Comparison of ENCODE assay signal across 8 mouse cellular contexts in genomic region chr2:155235746-155236361, GRCm38 (mm10). TPM values are rescaled to one million over a fixed set of nuclear protein-coding genes. Genes with fewer than 3 reads are reported as not detected.
DNase-seq lines count a peak whose midpoint lies in the region; ATAC-seq and TF ChIP-seq lines count a peak whose summit lies in the region.

No protein-coding gene starts in this region.

- H3K27me3 ChIP-seq in hindbrain, embryonic 13.5 days: no peaks in the 10 kb centered on the region
- no peaks in the 10 kb centered on the region for H3K27me3 ChIP-seq in midbrain, embryonic 12.5 days

- H3K4me1 ChIP-seq in cortical plate, adult 2 months (ENCODE audit: control insufficient read depth, insufficient read depth, low read length): peaks cover 7% of the 10 kb centered on the region
- H3K4me1 ChIP-seq in hindbrain, embryonic 13.5 days (replicated peaks): peaks cover 34% of the 10 kb centered on the region
- H3K4me1 ChIP-seq in midbrain, embryonic 12.5 days: peaks cover 23% of the 10 kb centered on the region

- peak overlapping the region; percentile 91 for H3K9ac ChIP-seq in hindbrain, embryonic 13.5 days
- peak overlapping the region; percentile 93 for H3K9ac ChIP-seq in midbrain, embryonic 12.5 days (replicated peaks)

- H3K36me3 ChIP-seq in hindbrain, embryonic 13.5 days: peaks cover 2% of the 10 kb centered on the region
- H3K36me3 ChIP-seq in midbrain, embryonic 12.5 days: 0 out of 2 replicates have a peak, but pooled peaks cover 3% of the 10 kb centered on the region

- intact Hi-C loops in left cerebral cortex, adult 2 months (cut with DNase I): loop anchor here (5.0 kb wide), 1 partner anchor 146 kb away; the partner anchor contains the start of gene Trp53inp2

- peak overlapping the region; percentile 82 for H3K4me3 ChIP-seq in left cerebral cortex, adult 2 months
- peak overlapping the region; percentile 48 for H3K4me3 ChIP-seq in cortical plate, adult 2 months (ENCODE audit: insufficient read depth, low read length)
- peak overlapping the region; percentile 90 for H3K4me3 ChIP-seq in hindbrain, embryonic 13.5 days
- H3K4me3 ChIP-seq in midbrain, embryonic 12.5 days: peak overlapping the region; percentile 80

- TF ChIP-seq CTCF in left cerebral cortex, adult 2 months (IDR thresholded peaks at IDR 0.05): no peak
- TF ChIP-seq CTCF in cortical plate, adult 2 months (IDR thresholded peaks at IDR 0.05; ENCODE audit: extremely low read depth, insufficient read depth, low read length): no peak

- no peaks in the 10 kb centered on the region for H3K9me3 ChIP-seq in hindbrain, embryonic 13.5 days
- no peaks in the 10 kb centered on the region for H3K9me3 ChIP-seq in midbrain, embryonic 12.5 days

- DNase-seq in left cerebral cortex, adult 2 months (ENCODE audit: extremely low spot score in 1 of 2, low spot score in 2 of 2): no peak
- DNase-seq in left cerebral cortex, adult 11 months (ENCODE audit: low spot score): no peak
- no peak for DNase-seq in thymus, postnatal 4 days
- DNase-seq in ovary, postnatal 14 days (ENCODE audit: low spot score): no peak
- DNase-seq in left cerebral cortex, adult 9 months (ENCODE audit: low spot score in 2 of 2): no peak

- H3K4me2 ChIP-seq in hindbrain, embryonic 13.5 days: peak overlapping the region; percentile 92
- H3K4me2 ChIP-seq in midbrain, embryonic 12.5 days (replicated peaks): peak overlapping the region; percentile 90

- peak; percentile 92 for ATAC-seq in hindbrain, embryonic 13.5 days (ENCODE audit: low FRiP score)
- ATAC-seq in midbrain, embryonic 12.5 days (ENCODE audit: low FRiP score, low read depth): peak; percentile 93

- H3K27ac ChIP-seq in left cerebral cortex, adult 2 months: peak overlapping the region; percentile 96
- H3K27ac ChIP-seq in cortical plate, adult 2 months (ENCODE audit: insufficient read depth, low read length): peak overlapping the region; percentile 15; the same call in 1 of the 2 replicates
- H3K27ac ChIP-seq in hindbrain, embryonic 13.5 days: peak overlapping the region; percentile 93
- peak overlapping the region; percentile 91 for H3K27ac ChIP-seq in midbrain, embryonic 12.5 days (replicated peaks)

- no peak for TF ChIP-seq POLR2A in cortical plate, adult 2 months (IDR thresholded peaks at IDR 0.05; ENCODE audit: extremely low read depth, insufficient read depth, low read length)

- WGBS in hindbrain, embryonic 13.5 days: 4% methylated on average over 13 of the region's 13 CpGs
- WGBS in midbrain, embryonic 12.5 days: 4% methylated on average over 13 of the region's 13 CpGs

RNA-seq across cellular contexts. Expression of gene Dynlrb1, which starts 0.5 kb away (rescaled TPM):
- total RNA-seq in left cerebral cortex, adult 2 months (2021): 100 to 1,000 TPM; 294 to 305 TPM
- 788 and 867 TPM in 2 replicates for polyA plus RNA-seq in cortical plate, adult 2 months (2012; rRNA removed)
- 666 and 685 TPM in 2 replicates for polyA plus RNA-seq in hindbrain, embryonic 13.5 days (2015; fragmentation: Nextera tagmentation; extraction: Ambion mirVana)
- 443 and 461 TPM in 2 replicates for polyA plus RNA-seq in midbrain, embryonic 12.5 days (2016; fragmentation: Nextera tagmentation; extraction: Ambion mirVana)

RNA-seq across cellular contexts. Expression of gene Map1lc3a, which starts 40.2 kb away (rescaled TPM):
- 100 to 1,000 TPM; 313 to 317 TPM for total RNA-seq in left cerebral cortex, adult 2 months (2021)
- polyA plus RNA-seq in cortical plate, adult 2 months (2012; rRNA removed): 419 and 446 TPM in 2 replicates
- polyA plus RNA-seq in hindbrain, embryonic 13.5 days (2015; fragmentation: Nextera tagmentation; extraction: Ambion mirVana): 415 and 421 TPM in 2 replicates
- 193 and 205 TPM in 2 replicates for polyA plus RNA-seq in midbrain, embryonic 12.5 days (2016; fragmentation: Nextera tagmentation; extraction: Ambion mirVana)

Comparison
In these comparisons a context has a peak if more than half of its experiments do, and no peak if none do; other contexts are left out.
1. H3K27ac ChIP-seq: peak in every context shown above with its lines; median percentile 96 in left cerebral cortex, adult 2 months; 93 in hindbrain, embryonic 13.5 days; 91 in midbrain, embryonic 12.5 days; 15 in cortical plate, adult 2 months.